Mouse (Mus musculus) hindbrain, embryonic 14.5 days (tissue): ENCODE results near the gene Slc35b2. TPM values are rescaled to one million over a fixed set of nuclear protein-coding genes. Genes with fewer than 3 reads are reported as not detected.

Experiments
- ATAC-seq: fragments of 200-750 bp; cut with Nextera tagmentation; 2 replicates; pipeline ENCODE4 v1.8.0; 2017; ENCODE audit warnings: moderate number of reproducible peaks, mild to moderate bottlenecking, moderate TSS enrichment, moderate library complexity; ENCODE audit not compliant: low FRiP score
- DNase-seq: peaks from one replicate; pipeline ENCODE4 v3.0.0-alpha.2; 2015; ENCODE audit warnings: low spot score
- H3K27ac ChIP-seq: fragments of 300-500 bp; sonication (generic); 2 replicates; pipeline ENCODE4 v1.5.1; 2014; ENCODE audit warnings: mild to moderate bottlenecking, moderate library complexity
- H3K27me3 ChIP-seq: fragments of 300-500 bp; sonication (generic); 2 replicates; pipeline ENCODE4 v1.6.1; 2014; ENCODE audit warnings: mild to moderate bottlenecking, low read length, mixed read lengths; ENCODE audit not compliant: control insufficient read depth, insufficient read depth
- H3K36me3 ChIP-seq: fragments of 300-500 bp; sonication (generic); replicated peaks from 2 replicates; pipeline ENCODE4 v1.6.1; 2014; ENCODE audit not compliant: control insufficient read depth, insufficient read depth
- H3K4me1 ChIP-seq: fragments of 300-500 bp; sonication (generic); replicated peaks from 2 replicates; pipeline ENCODE4 v1.6.1; 2014; ENCODE audit warnings: antibody characterized with exemption, low read length, mixed read lengths; ENCODE audit not compliant: control insufficient read depth, insufficient read depth
- H3K4me2 ChIP-seq: fragments of 300-500 bp; sonication (generic); replicated peaks from 2 replicates; pipeline ENCODE4 v1.6.1; 2014; ENCODE audit warnings: mild to moderate bottlenecking, moderate library complexity
- H3K4me3 ChIP-seq: fragments of 300-500 bp; sonication (generic); replicated peaks from 2 replicates; pipeline ENCODE4 v1.5.1; 2014; ENCODE audit warnings: mild to moderate bottlenecking, low read length
- H3K9ac ChIP-seq: fragments of 300-500 bp; sonication (generic); 2 replicates; pipeline ENCODE4 v1.6.1; 2014
- H3K9me3 ChIP-seq: fragments of 300-500 bp; sonication (generic); 2 replicates; pipeline ENCODE4 v1.6.1; 2016; ENCODE audit warnings: low read length; ENCODE audit not compliant: control insufficient read depth
- WGBS: fragments of 180-500 bp; shearing (Covaris S2); extraction: QIAGEN DNeasy Blood & Tissue Kit; methylation state at CpG from one replicate; pipeline ENCODE4 v1.1.7; 2014; 5-methylcytosine and 5-hydroxymethylcytosine counted together
- polyA plus RNA-seq: library from polyadenylated mRNA; unstranded; fragments of >200 nt; fragmentation: Nextera tagmentation; extraction: Ambion mirVana; gene quantifications from 2 replicates; pipeline ENCODE4 v1.2.1, GENCODE M21; 2014

Slc35b2 gene
- polyA plus RNA-seq, 1 experiment from 2014 or later: 83.1 TPM

DNA sequence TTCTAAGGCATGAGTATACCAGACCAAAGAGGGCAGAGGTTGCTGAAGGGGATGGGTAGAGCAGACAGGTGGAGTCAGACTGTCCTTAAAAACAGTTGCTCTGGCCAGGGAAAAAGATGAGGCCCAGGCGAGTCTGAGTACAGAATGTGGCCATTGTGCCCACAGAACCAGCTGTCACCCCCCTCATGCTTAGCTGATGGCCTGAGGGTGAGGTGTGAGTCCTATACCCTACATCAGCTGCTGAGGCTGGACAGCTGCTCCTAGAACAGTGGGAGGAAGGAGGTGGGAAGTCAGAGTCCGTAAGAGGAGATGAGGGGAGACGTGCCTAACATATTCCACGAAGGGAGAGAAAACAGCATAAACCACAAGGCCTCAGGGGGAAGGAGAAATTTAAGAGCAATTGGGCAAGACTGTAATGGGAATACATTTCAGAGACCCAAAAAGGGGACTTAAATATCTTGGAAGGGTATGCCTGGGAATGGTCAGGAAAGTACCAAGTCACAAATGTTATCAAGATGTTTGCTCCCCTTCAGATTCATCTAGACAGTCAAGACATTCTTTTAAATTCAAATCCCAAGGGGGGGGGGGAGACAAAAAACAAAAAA, 52.5 kb downstream of the Slc35b2 start:
- ATAC-seq (no peak), DNase-seq (no peak)
- H3K9ac ChIP-seq: no peak overlapping the region
- no peak overlapping the region for H3K27ac ChIP-seq
- no peaks in the 10 kb centered on the region for H3K9me3 ChIP-seq
- H3K4me1 ChIP-seq: no peaks in the 10 kb centered on the region; the same call in 1 of the 2 replicates
- WGBS: 68% methylated on average over 4 of the region's 4 CpGs
- no peaks in the 10 kb centered on the region for H3K36me3 ChIP-seq
- H3K27me3 ChIP-seq: no peaks in the 10 kb centered on the region
- H3K4me2 ChIP-seq: no peak overlapping the region
- no peak overlapping the region for H3K4me3 ChIP-seq

- no peak for ATAC-seq
- Histone ChIP-seq H3K27ac (no peak overlapping the region), H3K36me3 (no peaks in the 10 kb centered on the region), H3K27me3 (no peaks in the 10 kb centered on the region), H3K9me3 (no peaks in the 10 kb centered on the region), H3K9ac (no peak overlapping the region), H3K4me1 (no peaks in the 10 kb centered on the region; the same call in 1 of the 2 replicates), H3K4me2 (no peak overlapping the region), H3K4me3 (no peak overlapping the region)
- WGBS: 92% methylated on average over 3 of the region's 3 CpGs
- no peak for DNase-seq
These were observed 53.0 kb downstream of the Slc35b2 start for GRCm38 (mm10) chr17:45616679-45617078.

Other genes starting within 250 kb of the Slc35b2 start
- gene Cdc5l, start 130.1 kb upstream of the Slc35b2 start, polyA plus RNA-seq: 64.7 and 67.0 TPM in 2 replicates
- gene Spats1, start 88.5 kb upstream of the Slc35b2 start, polyA plus RNA-seq: 1.5 and 2.2 TPM in 2 replicates
- 15.2 and 15.8 TPM in 2 replicates for gene Aars2, start 57.0 kb upstream of the Slc35b2 start, polyA plus RNA-seq
- 3.8 TPM in 2 replicates for gene Tcte1, start 40.4 kb upstream of the Slc35b2 start, polyA plus RNA-seq
- 15.7 and 16.8 TPM in 2 replicates for gene Tmem151b, start 14.2 kb upstream of the Slc35b2 start, polyA plus RNA-seq
- 4.3 and 4.7 TPM in 2 replicates for gene Nfkbie, start 8.2 kb upstream of the Slc35b2 start, polyA plus RNA-seq
- 1,324 and 1,355 TPM in 2 replicates for gene Hsp90ab1, start 9.4 kb downstream of the Slc35b2 start, polyA plus RNA-seq
- gene Slc29a1, start 35.7 kb downstream of the Slc35b2 start, polyA plus RNA-seq: 41.5 and 42.7 TPM in 2 replicates
- gene Mymx, start 38.2 kb downstream of the Slc35b2 start, polyA plus RNA-seq: not detected in 2 replicates
- gene Capn11, start 95.5 kb downstream of the Slc35b2 start, polyA plus RNA-seq: 2.3 TPM in 1 of 2 replicates, not detected in the other
- gene Mrpl14, start 122.4 kb downstream of the Slc35b2 start, polyA plus RNA-seq: 116 and 132 TPM in 2 replicates
- 114 and 116 TPM in 2 replicates for gene Tmem63b, start 123.0 kb downstream of the Slc35b2 start, polyA plus RNA-seq
- gene 1600014C23Rik, start 170.0 kb downstream of the Slc35b2 start, polyA plus RNA-seq: not detected in 2 replicates